Mouse (Mus musculus): ENCODE measurements around the gene Mfsd4b4.
"Not testable (repeated sequence)": the region's sequence is repeated elsewhere in the genome, so short reads cannot be mapped to it uniquely, and the experiment has no call there.

DNA sequence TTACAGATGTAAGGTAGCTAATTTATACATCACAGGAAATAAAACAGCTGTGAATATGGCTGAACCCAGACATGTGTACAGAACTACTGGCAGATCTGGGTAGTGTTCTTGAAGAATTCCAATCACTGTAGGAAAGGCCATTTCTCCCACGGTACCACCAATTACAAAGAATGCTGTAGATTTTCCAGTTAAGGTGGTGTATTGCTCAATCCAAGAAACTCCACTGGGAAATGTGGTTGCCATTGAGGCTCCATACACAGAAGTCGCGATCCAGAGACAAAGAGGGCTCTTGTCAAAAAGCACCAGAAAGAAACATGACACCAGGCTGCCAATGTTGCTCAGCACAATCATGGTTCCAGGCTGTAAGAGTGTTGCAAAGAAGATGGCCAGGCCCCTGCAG lies 48.2 kb upstream of the Mfsd4b4 start:
- not testable (repeated sequence) for TF ChIP-seq POLR2A (IDR thresholded peaks at IDR 0.05; ENCODE audit: extremely low read depth, insufficient read depth, low read length); CTCF (IDR thresholded peaks at IDR 0.05; ENCODE audit: low read depth, low read length)

All from liver, adult 2 months (tissue).